Mouse (Mus musculus) urinary bladder, adult 18-20 months (tissue): ENCODE data around the gene Flt1.

Experiments used
- DNase-seq, 2 experiments: peaks; one replicate each; pipeline ENCODE4 v3.0.0; 2022; ENCODE audit warnings: low spot score in 2 of 2, mixed read lengths in 2 of 2

Flt1 gene

GRCm38 (mm10) chr5:147725831-147726700 lies at the start of gene Flt1:
Gene Flt1 (minus strand): TSS chr5:147726011.
- peak in 1 of 2 experiments; percentile 33 for DNase-seq

GRCm38 (mm10) chr5:147775222-147775621 lies 49.4 kb upstream of the Flt1 start:
- no peak for DNase-seq

GRCm38 (mm10) chr5:147769918-147770317 lies 44.1 kb upstream of the Flt1 start:
- DNase-seq = no peak

- no peak for DNase-seq
These were observed 38.2 kb upstream of the Flt1 start for GRCm38 (mm10) chr5:147764061-147764460.

GRCm38 (mm10) chr5:147761984-147762383 lies 36.2 kb upstream of the Flt1 start:
- no peak for DNase-seq

GRCm38 (mm10) chr5:147761275-147761674 lies 35.5 kb upstream of the Flt1 start:
- DNase-seq = no peak

GRCm38 (mm10) chr5:147758640-147759319 lies 33.0 kb upstream of the Flt1 start:
- no peak for DNase-seq

GRCm38 (mm10) chr5:147757832-147758587 lies 32.2 kb upstream of the Flt1 start:
- peak; percentile 6 to 13 for DNase-seq

- peak in 1 of 2 experiments; percentile 2 for DNase-seq
These were observed 27.1 kb upstream of the Flt1 start for GRCm38 (mm10) chr5:147752914-147753341.

GRCm38 (mm10) chr5:147751673-147752130 lies 25.9 kb upstream of the Flt1 start:
- DNase-seq = peak; percentile 9 to 13

- DNase-seq = no peak
These were observed 24.2 kb upstream of the Flt1 start for GRCm38 (mm10) chr5:147749972-147750371.

- peak; percentile 6 to 29 for DNase-seq
These were observed 22.3 kb upstream of the Flt1 start for GRCm38 (mm10) chr5:147748081-147748581.

- no peak for DNase-seq
These were observed 19.3 kb upstream of the Flt1 start for GRCm38 (mm10) chr5:147744900-147745653.

- no peak for DNase-seq
These were observed 16.8 kb upstream of the Flt1 start for GRCm38 (mm10) chr5:147742468-147743111.

GRCm38 (mm10) chr5:147736766-147737280 lies 11.0 kb upstream of the Flt1 start:
- DNase-seq = no peak

GRCm38 (mm10) chr5:147733682-147734081 lies 7.9 kb upstream of the Flt1 start:
- DNase-seq = no peak

- DNase-seq = no peak
These were observed 7.1 kb upstream of the Flt1 start for GRCm38 (mm10) chr5:147732926-147733325.

- DNase-seq = no peak
These were observed 1.7 kb upstream of the Flt1 start for GRCm38 (mm10) chr5:147727481-147727880.

- no peak for DNase-seq
These were observed 1.0 kb upstream of the Flt1 start for GRCm38 (mm10) chr5:147726701-147727393.
